Mouse (Mus musculus): ENCODE measurements around the gene Olfr968.

The Olfr968 gene

GRCm38 (mm10) chr9:39783153-39783552 is at the start of gene Olfr968:
Gene Olfr968, minus strand, starts transcription at chr9:39783253.
- ChIA-PET CTCF (no interaction called here), POLR2A (no interaction called here)

- ChIA-PET CTCF (no interaction called here), POLR2A (no interaction called here)
These were observed 25.5 kb upstream of the Olfr968 start, which contains the start of gene Olfr970 for GRCm38 (mm10) chr9:39808560-39808959. Gene Olfr970, plus strand, starts transcription at chr9:39808860.

GRCm38 (mm10) chr9:39790558-39790957 is 7.5 kb upstream of the Olfr968 start, which contains the start of gene Olfr969:
Gene Olfr969, plus strand, starts transcription at chr9:39790945.
- ChIA-PET POLR2A (no interaction called here), CTCF (no interaction called here)

- ChIA-PET POLR2A (interaction anchor here in 1 of 4 experiments (1.1 kb wide), 1 partner anchor 13 kb away, joined by 3 read pairs; no protein-coding TSS in a partner anchor), CTCF (no interaction called here)
These were observed 36.6 kb downstream of the Olfr968 start for GRCm38 (mm10) chr9:39746428-39746827.

GRCm38 (mm10) chr9:39745949-39746348 is 37.1 kb downstream of the Olfr968 start, which contains the start of gene Olfr967:
Gene Olfr967, plus strand, starts transcription at chr9:39746249.
- CTCF ChIA-PET: no interaction called here
- POLR2A ChIA-PET: interaction anchor here in 1 of 4 experiments (1.1 kb wide), 1 partner anchor 13 kb away, joined by 3 read pairs; no protein-coding TSS in a partner anchor

GRCm38 (mm10) chr9:39740741-39741140 is 42.3 kb downstream of the Olfr968 start:
- CTCF ChIA-PET: interaction anchor here in 1 of 4 experiments (0.7 kb wide), 1 partner anchor 9 kb away, joined by 6 read pairs; no protein-coding TSS in a partner anchor
- POLR2A ChIA-PET: interaction anchor here in 1 of 4 experiments (0.6 kb wide), 1 partner anchor 66 kb away, joined by 4 read pairs; no protein-coding TSS in a partner anchor

GRCm38 (mm10) chr9:39730678-39731077 is 52.4 kb downstream of the Olfr968 start, which contains the start of gene Olfr150:
Gene Olfr150, plus strand, starts transcription at chr9:39730978.
- ChIA-PET CTCF (no interaction called here), POLR2A (no interaction called here)

All from embryonic stem cell, embryonic (primary cell).